Mouse (Mus musculus) liver, embryonic 14.5 days (tissue): ENCODE results near the gene Fam160b1.

Experiments
- CTCF ChIP-seq: IDR thresholded peaks from 2 replicates; pipeline ENCODE4 v1.5.1; 2016; ENCODE audit warnings: antibody characterized with exemption, low read depth, control low read depth
- EP300 ChIP-seq: IDR thresholded peaks from 2 replicates; pipeline ENCODE4 v1.6.1; 2016; ENCODE audit warnings: antibody characterized with exemption, low read depth

DNA sequence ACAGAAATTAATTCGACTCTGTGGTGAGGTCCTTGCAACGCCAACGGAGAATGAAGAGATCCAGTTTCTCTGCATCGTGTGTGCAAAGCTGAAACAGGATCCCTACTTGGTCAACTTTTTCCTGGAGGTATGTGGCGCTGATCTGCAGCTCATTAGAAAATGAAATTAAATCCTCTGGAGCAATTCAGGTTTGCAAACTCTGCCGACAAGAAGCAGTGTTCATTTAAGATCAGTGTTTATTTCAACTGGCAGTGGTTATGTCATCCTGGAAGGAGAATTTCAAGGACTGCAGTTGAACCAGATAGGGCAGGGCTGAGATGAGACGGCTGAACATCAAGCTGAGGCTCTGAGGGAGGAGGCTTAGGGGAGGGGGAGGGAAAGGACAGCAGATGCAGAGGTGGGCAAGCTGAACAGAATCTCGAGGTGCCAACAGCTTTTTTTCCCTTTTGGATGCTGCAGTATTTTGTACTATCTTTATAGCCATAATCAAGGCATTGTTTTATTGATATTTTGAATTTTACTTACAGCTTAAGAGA, 12.9 kb downstream of the Fam160b1 start:
- TF ChIP-seq EP300 (no peak), CTCF (no peak)
